Mouse (Mus musculus): Measurements from ENCODE around the gene Pard3. TPM values are rescaled to one million over a fixed set of nuclear protein-coding genes. Genes with fewer than 3 reads are reported as not detected.
A peak's percentile ranks its signal among the peaks of the same experiment; 100 is the strongest.

Pard3 gene
- polyA plus RNA-seq, 1 experiment from 2014 or later = 38.3 TPM

GRCm38 (mm10) chr8:127089021-127089420 is 25.3 kb downstream of the Pard3 start:
- H3K27ac ChIP-seq = no peak overlapping the region
- 54% methylated on average over 8 of the region's 8 CpGs for WGBS
- no peaks in the 10 kb centered on the region for H3K27me3 ChIP-seq
- no peaks in the 10 kb centered on the region for H3K9me3 ChIP-seq (replicated peaks)
- peaks cover 45% of the 10 kb centered on the region for H3K4me1 ChIP-seq
- no peak overlapping the region for H3K4me2 ChIP-seq (replicated peaks)
- ATAC-seq (ENCODE audit: low FRiP score) = no peak
- no peak overlapping the region for H3K9ac ChIP-seq
- H3K36me3 ChIP-seq = no peaks in the 10 kb centered on the region
- H3K4me3 ChIP-seq = no peak overlapping the region

GRCm38 (mm10) chr8:127090435-127090834 is 26.7 kb downstream of the Pard3 start:
- ATAC-seq (ENCODE audit: low FRiP score) = no peak
- Histone ChIP-seq H3K4me3 (no peak overlapping the region), H3K9ac (no peak overlapping the region), H3K4me1 (peaks cover 48% of the 10 kb centered on the region), H3K9me3 (replicated peaks) (no peaks in the 10 kb centered on the region), H3K36me3 (no peaks in the 10 kb centered on the region), H3K4me2 (replicated peaks) (no peak overlapping the region), H3K27ac (no peak overlapping the region), H3K27me3 (no peaks in the 10 kb centered on the region)
- 79% methylated on average over 4 of the region's 4 CpGs for whole genome bisulfite sequencing

GRCm38 (mm10) chr8:127091936-127092335 is 28.2 kb downstream of the Pard3 start:
- Histone ChIP-seq H3K9me3 (replicated peaks) (no peaks in the 10 kb centered on the region), H3K27ac (peak overlapping the region; percentile 77), H3K4me2 (replicated peaks) (no peak overlapping the region; the same call in 1 of the 2 replicates), H3K4me3 (no peak overlapping the region), H3K27me3 (no peaks in the 10 kb centered on the region), H3K36me3 (no peaks in the 10 kb centered on the region), H3K4me1 (peaks cover 48% of the 10 kb centered on the region), H3K9ac (no peak overlapping the region)
- WGBS = 79% methylated on average over 3 of the region's 3 CpGs
- ATAC-seq (ENCODE audit: low FRiP score) = no peak

GRCm38 (mm10) chr8:127092383-127093112 is 28.9 kb downstream of the Pard3 start:
- Histone ChIP-seq H3K4me1 (peaks cover 48% of the 10 kb centered on the region), H3K4me3 (peak overlapping the region; percentile 11; the same call in 1 of the 2 replicates), H3K4me2 (replicated peaks) (peak overlapping the region; percentile 48), H3K27ac (peak overlapping the region; percentile 77), H3K36me3 (no peaks in the 10 kb centered on the region), H3K9ac (no peak overlapping the region), H3K27me3 (no peaks in the 10 kb centered on the region), H3K9me3 (replicated peaks) (no peaks in the 10 kb centered on the region)
- ATAC-seq (ENCODE audit: low FRiP score) = peak; percentile 80
- 21% methylated on average over 10 of the region's 10 CpGs for WGBS

GRCm38 (mm10) chr8:127093113-127093426 is 29.4 kb downstream of the Pard3 start:
- Histone ChIP-seq H3K9me3 (replicated peaks) (no peaks in the 10 kb centered on the region), H3K4me1 (peaks cover 43% of the 10 kb centered on the region), H3K27me3 (no peaks in the 10 kb centered on the region), H3K9ac (no peak overlapping the region), H3K27ac (peak overlapping the region; percentile 77), H3K4me3 (peak overlapping the region; percentile 11; the same call in 1 of the 2 replicates), H3K36me3 (no peaks in the 10 kb centered on the region), H3K4me2 (replicated peaks) (peak overlapping the region; percentile 48)
- 42% methylated on average over 3 of the region's 3 CpGs for WGBS
- no peak; the same call in 1 of the 2 replicates for ATAC-seq (ENCODE audit: low FRiP score)

GRCm38 (mm10) chr8:127095763-127096162 is 32.1 kb downstream of the Pard3 start:
- Histone ChIP-seq H3K4me1 (peaks cover 28% of the 10 kb centered on the region), H3K27ac (no peak overlapping the region), H3K27me3 (no peaks in the 10 kb centered on the region), H3K4me2 (replicated peaks) (no peak overlapping the region), H3K9me3 (replicated peaks) (no peaks in the 10 kb centered on the region), H3K4me3 (no peak overlapping the region), H3K36me3 (no peaks in the 10 kb centered on the region), H3K9ac (no peak overlapping the region)
- ATAC-seq (ENCODE audit: low FRiP score) = no peak
- WGBS = 83% methylated on average over 7 of the region's 7 CpGs

GRCm38 (mm10) chr8:127099439-127100090 is 35.9 kb downstream of the Pard3 start:
- Histone ChIP-seq H3K9ac (no peak overlapping the region), H3K27me3 (no peaks in the 10 kb centered on the region), H3K4me3 (no peak overlapping the region), H3K4me2 (replicated peaks) (no peak overlapping the region), H3K4me1 (0 out of 2 replicates have a peak, but pooled peaks cover 3% of the 10 kb centered on the region), H3K9me3 (replicated peaks) (no peaks in the 10 kb centered on the region), H3K27ac (no peak overlapping the region), H3K36me3 (no peaks in the 10 kb centered on the region)
- 57% methylated on average over 1 of the region's 1 CpGs for WGBS
- no peak for ATAC-seq (ENCODE audit: low FRiP score)

- Histone ChIP-seq H3K9me3 (replicated peaks) (no peaks in the 10 kb centered on the region), H3K27me3 (no peaks in the 10 kb centered on the region), H3K36me3 (no peaks in the 10 kb centered on the region), H3K4me3 (no peak overlapping the region), H3K27ac (no peak overlapping the region), H3K4me1 (0 out of 2 replicates have a peak, but pooled peaks cover 2% of the 10 kb centered on the region), H3K4me2 (replicated peaks) (no peak overlapping the region), H3K9ac (no peak overlapping the region)
- no peak for ATAC-seq (ENCODE audit: low FRiP score)
- WGBS = 58% methylated on average over 5 of the region's 5 CpGs
Measured at GRCm38 (mm10) chr8:127103256-127103655, 39.6 kb downstream of the Pard3 start.

GRCm38 (mm10) chr8:127104616-127105015 is 40.9 kb downstream of the Pard3 start:
- Histone ChIP-seq H3K9ac (no peak overlapping the region), H3K4me3 (no peak overlapping the region), H3K4me2 (replicated peaks) (no peak overlapping the region), H3K27ac (no peak overlapping the region), H3K4me1 (0 out of 2 replicates have a peak, but pooled peaks cover 2% of the 10 kb centered on the region), H3K9me3 (replicated peaks) (no peaks in the 10 kb centered on the region), H3K27me3 (no peaks in the 10 kb centered on the region), H3K36me3 (no peaks in the 10 kb centered on the region)
- ATAC-seq (ENCODE audit: low FRiP score) = no peak
- 84% methylated on average over 2 of the region's 2 CpGs for WGBS

- Histone ChIP-seq H3K4me2 (replicated peaks) (no peak overlapping the region), H3K4me1 (peaks cover 6% of the 10 kb centered on the region; the same call in 1 of the 2 replicates), H3K36me3 (no peaks in the 10 kb centered on the region), H3K27me3 (no peaks in the 10 kb centered on the region), H3K9ac (no peak overlapping the region), H3K9me3 (replicated peaks) (no peaks in the 10 kb centered on the region), H3K27ac (no peak overlapping the region), H3K4me3 (no peak overlapping the region)
- WGBS = 59% methylated on average over 3 of the region's 3 CpGs
- ATAC-seq (ENCODE audit: low FRiP score) = no peak
Measured at GRCm38 (mm10) chr8:127107928-127108327, 44.2 kb downstream of the Pard3 start.

- H3K27me3 ChIP-seq = no peaks in the 10 kb centered on the region
- no peak overlapping the region for H3K4me3 ChIP-seq
- no peaks in the 10 kb centered on the region for H3K36me3 ChIP-seq
- ATAC-seq (ENCODE audit: low FRiP score) = no peak
- no peak overlapping the region for H3K9ac ChIP-seq
- no peaks in the 10 kb centered on the region for H3K9me3 ChIP-seq (replicated peaks)
- peaks cover 7% of the 10 kb centered on the region for H3K4me1 ChIP-seq
- H3K27ac ChIP-seq = no peak overlapping the region
- no peak overlapping the region for H3K4me2 ChIP-seq (replicated peaks)
- 93% methylated on average over 5 of the region's 5 CpGs for WGBS
Measured at GRCm38 (mm10) chr8:127113209-127113608, 49.5 kb downstream of the Pard3 start.

GRCm38 (mm10) chr8:127115837-127116236 is 52.1 kb downstream of the Pard3 start:
- Histone ChIP-seq H3K27ac (no peak overlapping the region), H3K9ac (no peak overlapping the region), H3K9me3 (replicated peaks) (no peaks in the 10 kb centered on the region), H3K36me3 (no peaks in the 10 kb centered on the region), H3K4me3 (no peak overlapping the region), H3K4me1 (peaks cover 20% of the 10 kb centered on the region), H3K4me2 (replicated peaks) (no peak overlapping the region), H3K27me3 (no peaks in the 10 kb centered on the region)
- 87% methylated on average over 3 of the region's 3 CpGs for WGBS
- ATAC-seq (ENCODE audit: low FRiP score) = no peak

Measured in hindbrain, embryonic 12.5 days (tissue).